Mouse (Mus musculus): ENCODE measurements around the gene Dynlt1b.
"Not testable (repeated sequence)": the region's sequence is repeated elsewhere in the genome, so short reads cannot be mapped to it uniquely, and the experiment has no call there.

GRCm38 (mm10) chr17:6449166-6449565, 19.3 kb downstream of the Dynlt1b start:
- not testable (repeated sequence) for TF ChIP-seq GATA1, TAL1 (IDR thresholded peaks at IDR 0.05; ENCODE audit: low read length)
